Mouse (Mus musculus): ENCODE results near the gene Hrc.

Gene Hrc

GRCm38 (mm10) chr7:45367020-45367880, 32.2 kb downstream of the Hrc start:
- DNase-seq, result peak; percentile 98

- DNase-seq, result no peak
Measured at GRCm38 (mm10) chr7:45368178-45368577, 33.1 kb downstream of the Hrc start.

GRCm38 (mm10) chr7:45369022-45369745, 34.1 kb downstream of the Hrc start:
- no peak for DNase-seq

GRCm38 (mm10) chr7:45369836-45370474, 34.9 kb downstream of the Hrc start:
- peak; percentile 47 for DNase-seq

- peak; percentile 95 for DNase-seq
Measured at GRCm38 (mm10) chr7:45370475-45371311, 35.6 kb downstream of the Hrc start, which contains the start of gene Lin7b. Gene Lin7b, minus strand, starts transcription at chr7:45370583.

- DNase-seq, result no peak
Measured at GRCm38 (mm10) chr7:45372371-45372770, 37.3 kb downstream of the Hrc start.

- no peak for DNase-seq
Measured at GRCm38 (mm10) chr7:45374620-45375019, 39.5 kb downstream of the Hrc start.

GRCm38 (mm10) chr7:45376057-45376456, 41.0 kb downstream of the Hrc start:
- DNase-seq, result peak; percentile 50

- DNase-seq, result no peak
Measured at GRCm38 (mm10) chr7:45386077-45386476, 51.0 kb downstream of the Hrc start.

Data from layer of hippocampus, adult 9-11 months (tissue).